Mouse (Mus musculus) adrenal gland, postnatal 4 days (tissue): ENCODE results near the gene Bnip3. TPM values are rescaled to one million over a fixed set of nuclear protein-coding genes. Genes with fewer than 3 reads are reported as not detected.

ENCODE experiments used
- DNase-seq, 2 experiments: peaks; one replicate each; pipeline ENCODE4 v3.0.0; 2021 to 2022; ENCODE audit warnings: low spot score in 2 of 2, mixed read lengths in 2 of 2
- total RNA-seq, 2 experiments: library from RNA; stranded (reverse); gene quantifications; 2 replicates each; pipeline ENCODE4 v1.2.3; 2021

Gene Bnip3
- total RNA-seq, 2 experiments from 2014 or later = 124 to 135 TPM

DNA sequence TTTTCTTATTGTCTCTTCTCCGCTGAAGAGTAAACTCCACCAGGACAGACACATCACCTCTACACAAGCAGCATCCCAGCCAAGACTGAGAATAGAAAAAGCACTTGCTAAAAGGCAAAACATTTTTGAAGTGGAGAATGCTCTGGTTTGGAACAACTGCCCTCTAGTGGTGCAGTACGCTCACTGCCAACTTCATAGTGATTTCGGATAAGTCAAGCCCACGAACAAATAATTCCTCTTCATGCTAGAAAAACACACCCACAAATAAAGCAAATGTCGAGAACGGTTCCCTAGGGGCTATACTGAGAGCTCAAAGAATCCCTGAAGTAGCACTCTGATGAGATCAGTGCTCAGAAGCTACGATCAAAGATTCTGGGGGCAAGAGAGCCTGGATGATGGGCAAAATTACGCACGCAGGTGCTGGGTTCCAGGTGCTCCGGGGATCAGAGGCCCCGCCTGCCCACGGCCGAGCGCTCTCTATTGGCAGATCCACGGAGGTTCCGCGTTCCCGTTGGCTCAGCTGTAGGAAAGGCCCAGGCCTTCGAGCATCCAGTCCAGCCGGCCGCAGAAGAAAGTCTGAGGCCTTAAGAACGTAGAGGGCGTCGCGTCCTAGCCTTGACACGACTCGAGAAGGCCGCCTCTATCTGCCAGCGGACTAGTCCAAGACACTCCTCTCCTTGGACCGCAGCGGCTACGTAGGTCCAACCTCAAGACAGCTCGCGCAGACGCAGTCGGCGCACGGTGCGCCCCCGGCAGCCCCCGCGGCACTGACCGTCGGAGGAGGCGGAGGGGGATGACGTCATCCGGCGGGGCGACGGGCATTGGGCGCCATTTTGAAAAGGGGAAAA is 63.6 kb downstream of the Bnip3 start, which contains the start of the genes Ppp2r2d and Mapk1ip1:
TSS of gene Ppp2r2d (plus strand) at position 536 of the 848 bp plus-strand sequence.
TSS of gene Mapk1ip1 (minus strand) at position 730 of the 848 bp plus-strand sequence.
- DNase-seq = peak; percentile 90 to 94

GRCm38 (mm10) chr7:138845111-138845510 is 64.2 kb downstream of the Bnip3 start:
- DNase-seq = no peak

DNA sequence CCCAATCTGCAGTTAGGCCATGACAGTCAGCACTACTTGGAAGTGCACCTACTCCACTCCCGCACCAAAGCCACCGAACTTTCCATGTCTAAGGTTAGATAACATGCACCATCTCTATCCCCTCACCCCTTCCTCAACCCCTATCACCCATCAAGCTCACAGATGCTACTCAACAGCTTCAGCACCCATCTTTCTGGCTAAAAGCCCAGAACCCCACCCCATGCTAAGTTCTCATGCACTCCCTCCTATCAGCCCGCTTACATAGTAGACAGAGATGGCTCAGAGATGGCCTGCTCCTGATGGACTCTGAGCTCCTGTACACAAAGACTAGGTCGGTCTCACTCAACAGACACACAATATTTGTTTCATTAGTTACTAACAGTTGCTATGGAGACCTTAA is 65.9 kb downstream of the Bnip3 start:
- no peak for DNase-seq

- DNase-seq = no peak
Observed at GRCm38 (mm10) chr7:138841436-138842151, 67.7 kb downstream of the Bnip3 start.

Other genes starting within 250 kb of the Bnip3 start
- 10 to 100 TPM; 64.3 to 69.6 TPM for gene Ppp2r2d, start 63.4 kb downstream of the Bnip3 start, total RNA-seq
- gene Mapk1ip1, start 63.2 kb downstream of the Bnip3 start, total RNA-seq = 10 to 100 TPM; 25.7 to 26.2 TPM
- gene Jakmip3, start 31.2 kb upstream of the Bnip3 start, total RNA-seq = 1 to 10 TPM; 3.5 to 5.0 TPM
- 1 to 10 TPM; 5.9 to 6.1 TPM for gene Dpysl4, start 176.5 kb upstream of the Bnip3 start, total RNA-seq